Mouse (Mus musculus): Measurements from ENCODE around the gene Pzp.

Gene Pzp

DNA sequence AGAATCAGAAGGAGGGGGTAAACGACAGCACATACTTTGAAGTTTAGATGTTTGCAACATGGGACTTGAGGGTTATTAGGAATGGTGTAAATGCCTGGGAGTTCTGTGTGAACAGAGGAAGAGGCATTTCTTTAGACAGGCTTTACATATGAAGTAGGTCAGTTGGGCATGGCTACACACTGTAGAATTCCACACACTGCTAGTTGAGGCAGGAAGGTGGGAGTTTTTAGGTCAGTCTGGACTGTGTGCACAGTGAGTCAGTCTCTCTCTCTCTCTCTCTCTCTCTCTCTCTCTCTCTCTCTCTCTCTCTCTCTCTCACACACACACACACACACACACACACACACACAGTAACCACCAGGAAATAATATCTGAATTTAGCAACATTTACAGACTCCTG, 31.2 kb downstream of the Pzp start:
- H3K4me1 ChIP-seq (replicated peaks; ENCODE audit: low read depth, low read length), result no peaks in the 10 kb centered on the region
- no peaks in the 10 kb centered on the region for H3K27me3 ChIP-seq (ENCODE audit: insufficient read depth, low read length)
- no peaks in the 10 kb centered on the region for H3K9me3 ChIP-seq (ENCODE audit: low read length)
- no peak overlapping the region for H3K4me3 ChIP-seq (replicated peaks; ENCODE audit: low read length)
- H3K36me3 ChIP-seq (ENCODE audit: insufficient read depth, low read length), result no peaks in the 10 kb centered on the region
- TF ChIP-seq NANOG (IDR thresholded peaks at IDR 0.05; ENCODE audit: borderline replicate concordance, low read length), result no peak
- TF ChIP-seq CTCF (conservative IDR thresholded peaks at IDR 0.05; ENCODE audit: low read length), result no peak
- TF ChIP-seq POU5F1 (IDR thresholded peaks at IDR 0.05; ENCODE audit: borderline replicate concordance, low read length), result no peak

DNA sequence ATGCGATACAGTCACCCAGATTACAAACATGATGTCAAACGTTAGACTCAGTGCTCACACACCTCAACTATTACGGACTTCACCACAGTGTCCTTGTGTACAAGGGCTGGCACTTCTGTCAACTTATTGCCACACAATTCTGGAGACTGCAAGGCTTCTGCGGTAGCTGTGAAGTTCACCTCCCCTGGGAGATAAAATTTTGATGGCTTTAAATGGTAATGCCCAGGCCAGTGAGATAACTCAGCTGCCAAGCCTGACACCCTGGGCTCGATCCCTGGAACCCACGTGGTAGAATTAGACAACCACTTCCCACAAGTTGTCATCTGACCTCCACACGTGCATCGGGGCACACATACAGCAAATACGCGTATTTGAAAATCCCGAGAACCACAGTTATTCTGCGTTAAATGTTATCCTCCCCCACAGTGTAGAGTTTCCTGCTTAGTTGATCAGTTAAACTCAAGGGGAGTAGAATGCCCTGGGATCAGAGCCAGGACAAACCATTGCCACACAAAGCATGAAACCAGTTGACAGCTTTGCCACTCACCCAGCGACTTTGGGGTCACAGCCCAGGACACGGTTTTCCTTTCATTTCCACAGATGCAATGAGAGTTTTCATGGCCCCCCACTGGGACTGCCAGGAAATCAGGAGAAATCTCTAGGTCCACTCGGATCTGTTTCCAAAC, 31.7 kb downstream of the Pzp start:
- Histone ChIP-seq H3K4me1 (replicated peaks; ENCODE audit: low read depth, low read length) (no peaks in the 10 kb centered on the region), H3K36me3 (ENCODE audit: insufficient read depth, low read length) (no peaks in the 10 kb centered on the region), H3K9me3 (ENCODE audit: low read length) (no peaks in the 10 kb centered on the region), H3K27me3 (ENCODE audit: insufficient read depth, low read length) (no peaks in the 10 kb centered on the region), H3K4me3 (replicated peaks; ENCODE audit: low read length) (no peak overlapping the region)
- TF ChIP-seq CTCF (conservative IDR thresholded peaks at IDR 0.05; ENCODE audit: low read length) (no peak), POU5F1 (IDR thresholded peaks at IDR 0.05; ENCODE audit: borderline replicate concordance, low read length) (no peak), NANOG (IDR thresholded peaks at IDR 0.05; ENCODE audit: borderline replicate concordance, low read length) (no peak)

DNA sequence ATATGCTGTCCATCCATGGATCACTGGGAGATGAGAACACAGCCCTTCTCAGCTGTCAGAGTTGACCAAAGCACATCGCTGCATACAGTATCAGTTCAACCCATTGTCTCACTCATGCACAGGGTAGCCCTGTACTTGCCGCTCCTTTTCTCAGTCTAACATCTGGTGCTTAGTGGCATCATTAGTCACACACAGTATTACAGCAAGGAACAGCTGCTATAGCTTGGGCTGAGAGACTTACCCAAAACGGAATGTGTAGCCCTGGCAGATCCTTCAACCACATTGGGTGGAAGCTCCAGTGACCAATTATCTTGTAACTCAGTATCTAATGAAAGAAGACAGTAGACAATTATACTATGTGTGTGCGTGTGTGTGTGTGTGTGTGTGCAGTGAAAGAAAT, 34.6 kb downstream of the Pzp start:
- H3K36me3 ChIP-seq (ENCODE audit: insufficient read depth, low read length), result no peaks in the 10 kb centered on the region
- H3K4me3 ChIP-seq (replicated peaks; ENCODE audit: low read length), result no peak overlapping the region
- no peaks in the 10 kb centered on the region; the same call in 1 of the 2 replicates for H3K4me1 ChIP-seq (replicated peaks; ENCODE audit: low read depth, low read length)
- TF ChIP-seq POU5F1 (IDR thresholded peaks at IDR 0.05; ENCODE audit: borderline replicate concordance, low read length) (no peak), NANOG (IDR thresholded peaks at IDR 0.05; ENCODE audit: borderline replicate concordance, low read length) (no peak), CTCF (conservative IDR thresholded peaks at IDR 0.05; ENCODE audit: low read length) (no peak)
- no peaks in the 10 kb centered on the region for H3K27me3 ChIP-seq (ENCODE audit: insufficient read depth, low read length)
- H3K9me3 ChIP-seq (ENCODE audit: low read length), result no peaks in the 10 kb centered on the region

- TF ChIP-seq POU5F1 (IDR thresholded peaks at IDR 0.05; ENCODE audit: borderline replicate concordance, low read length) (no peak), CTCF (conservative IDR thresholded peaks at IDR 0.05; ENCODE audit: low read length) (peak; percentile 80)
- Histone ChIP-seq H3K27me3 (ENCODE audit: insufficient read depth, low read length) (no peaks in the 10 kb centered on the region), H3K4me1 (replicated peaks; ENCODE audit: low read depth, low read length) (no peaks in the 10 kb centered on the region; the same call in 1 of the 2 replicates), H3K36me3 (ENCODE audit: insufficient read depth, low read length) (no peaks in the 10 kb centered on the region), H3K4me3 (replicated peaks; ENCODE audit: low read length) (no peak overlapping the region), H3K9me3 (ENCODE audit: low read length) (no peaks in the 10 kb centered on the region)
Measured at GRCm38 (mm10) chr6:128490141-128490540, 36.4 kb downstream of the Pzp start.

- no peaks in the 10 kb centered on the region for H3K27me3 ChIP-seq (ENCODE audit: insufficient read depth, low read length)
- no peak overlapping the region for H3K4me3 ChIP-seq (replicated peaks; ENCODE audit: low read length)
- H3K4me1 ChIP-seq (replicated peaks; ENCODE audit: low read depth, low read length), result no peaks in the 10 kb centered on the region; the same call in 1 of the 2 replicates
- H3K9me3 ChIP-seq (ENCODE audit: low read length), result no peaks in the 10 kb centered on the region
- no peak for TF ChIP-seq NANOG (IDR thresholded peaks at IDR 0.05; ENCODE audit: borderline replicate concordance, low read length)
- no peak for TF ChIP-seq CTCF (conservative IDR thresholded peaks at IDR 0.05; ENCODE audit: low read length)
- no peak for TF ChIP-seq POU5F1 (IDR thresholded peaks at IDR 0.05; ENCODE audit: borderline replicate concordance, low read length)
- no peaks in the 10 kb centered on the region for H3K36me3 ChIP-seq (ENCODE audit: insufficient read depth, low read length)
Measured at GRCm38 (mm10) chr6:128487736-128488135, 38.8 kb downstream of the Pzp start.

GRCm38 (mm10) chr6:128479463-128480454, 46.8 kb downstream of the Pzp start:
- no peaks in the 10 kb centered on the region for H3K27me3 ChIP-seq (ENCODE audit: insufficient read depth, low read length)
- peaks cover 6% of the 10 kb centered on the region; the same call in 1 of the 2 replicates for H3K36me3 ChIP-seq (ENCODE audit: insufficient read depth, low read length)
- H3K4me3 ChIP-seq (replicated peaks; ENCODE audit: low read length), result peak overlapping the region; percentile 69
- TF ChIP-seq NANOG (IDR thresholded peaks at IDR 0.05; ENCODE audit: borderline replicate concordance, low read length), result no peak
- TF ChIP-seq CTCF (conservative IDR thresholded peaks at IDR 0.05; ENCODE audit: low read length), result peak; percentile 97
- H3K4me1 ChIP-seq (replicated peaks; ENCODE audit: low read depth, low read length), result peaks cover 66% of the 10 kb centered on the region
- H3K9me3 ChIP-seq (ENCODE audit: low read length), result no peaks in the 10 kb centered on the region

- no peak overlapping the region for H3K4me3 ChIP-seq (replicated peaks; ENCODE audit: low read length)
- H3K9me3 ChIP-seq (ENCODE audit: low read length), result no peaks in the 10 kb centered on the region
- TF ChIP-seq POU5F1 (IDR thresholded peaks at IDR 0.05; ENCODE audit: borderline replicate concordance, low read length) (no peak), NANOG (IDR thresholded peaks at IDR 0.05; ENCODE audit: borderline replicate concordance, low read length) (no peak), CTCF (conservative IDR thresholded peaks at IDR 0.05; ENCODE audit: low read length) (no peak)
- H3K27me3 ChIP-seq (ENCODE audit: insufficient read depth, low read length), result no peaks in the 10 kb centered on the region
- H3K4me1 ChIP-seq (replicated peaks; ENCODE audit: low read depth, low read length), result peaks cover 83% of the 10 kb centered on the region
- H3K36me3 ChIP-seq (ENCODE audit: insufficient read depth, low read length), result peaks cover 23% of the 10 kb centered on the region
Measured at GRCm38 (mm10) chr6:128477495-128477894, 49.0 kb downstream of the Pzp start.

DNA sequence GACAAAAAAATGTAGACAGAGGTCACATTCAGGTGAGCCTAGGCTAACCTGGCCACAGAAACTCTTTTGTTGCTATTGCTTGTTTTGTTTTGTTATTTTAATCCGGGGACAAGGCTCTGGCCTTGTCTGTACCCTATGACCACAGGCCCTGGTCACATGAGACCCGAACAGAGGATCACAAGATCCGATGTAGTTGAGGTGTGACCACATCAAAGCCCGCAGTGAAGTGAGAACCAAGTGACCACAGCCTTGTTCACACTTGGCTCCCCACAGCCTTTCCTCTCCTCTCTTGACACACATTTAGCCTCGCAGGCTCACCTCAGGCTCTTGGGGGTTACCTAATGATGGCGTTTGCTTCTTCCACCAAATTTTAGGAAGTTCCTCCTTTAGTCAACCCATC, 52.4 kb downstream of the Pzp start:
- H3K9me3 ChIP-seq (ENCODE audit: low read length), result no peaks in the 10 kb centered on the region
- TF ChIP-seq CTCF (conservative IDR thresholded peaks at IDR 0.05; ENCODE audit: low read length), result no peak
- TF ChIP-seq NANOG (IDR thresholded peaks at IDR 0.05; ENCODE audit: borderline replicate concordance, low read length), result no peak
- TF ChIP-seq POU5F1 (IDR thresholded peaks at IDR 0.05; ENCODE audit: borderline replicate concordance, low read length), result no peak
- no peak overlapping the region for H3K4me3 ChIP-seq (replicated peaks; ENCODE audit: low read length)
- peaks cover 60% of the 10 kb centered on the region for H3K4me1 ChIP-seq (replicated peaks; ENCODE audit: low read depth, low read length)
- H3K27me3 ChIP-seq (ENCODE audit: insufficient read depth, low read length), result no peaks in the 10 kb centered on the region
- peaks cover 44% of the 10 kb centered on the region for H3K36me3 ChIP-seq (ENCODE audit: insufficient read depth, low read length)
